Mouse (Mus musculus): ENCODE results near the gene Rasa2.
"Not testable (repeated sequence)": the region's sequence is repeated elsewhere in the genome, so short reads cannot be mapped to it uniquely, and the experiment has no call there.

The Rasa2 gene

DNA sequence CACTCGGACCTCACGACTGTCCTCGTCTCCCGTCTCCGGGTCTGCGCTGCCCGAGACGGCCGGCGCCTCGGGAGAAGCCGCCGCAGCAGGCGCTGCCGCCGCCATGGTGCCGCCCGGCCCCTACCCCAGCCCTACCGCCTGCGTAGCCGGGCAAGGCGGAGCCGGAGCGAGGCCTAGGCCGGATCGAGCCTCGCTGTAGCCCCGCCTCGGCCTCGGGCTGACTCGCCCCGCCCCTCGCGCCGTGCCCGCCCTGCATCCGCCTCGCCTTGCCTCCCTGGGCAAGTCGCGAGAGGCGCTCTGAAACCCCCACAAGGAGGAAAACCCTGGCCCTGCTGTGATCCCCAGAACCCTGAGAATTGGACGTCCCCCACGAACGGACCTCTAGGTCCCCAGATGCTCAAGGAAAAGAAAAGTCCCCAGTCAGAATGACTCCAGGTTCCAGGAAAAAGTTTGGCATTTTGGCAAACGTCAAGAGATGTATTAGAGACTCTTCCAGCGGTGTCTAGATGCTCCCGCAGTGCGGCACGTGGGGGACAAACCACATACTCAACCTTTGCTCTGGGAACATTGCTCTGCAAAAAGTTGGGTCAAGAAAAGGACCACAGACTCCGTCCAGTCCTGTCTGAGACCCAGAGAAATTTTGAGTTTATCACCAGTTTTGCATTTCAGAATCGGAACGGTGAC is at the start of gene Rasa2:
TSS of gene Rasa2 (minus strand) at position 229 of the 684 bp plus-strand sequence.
- peak; percentile 96 for DNase-seq

DNA sequence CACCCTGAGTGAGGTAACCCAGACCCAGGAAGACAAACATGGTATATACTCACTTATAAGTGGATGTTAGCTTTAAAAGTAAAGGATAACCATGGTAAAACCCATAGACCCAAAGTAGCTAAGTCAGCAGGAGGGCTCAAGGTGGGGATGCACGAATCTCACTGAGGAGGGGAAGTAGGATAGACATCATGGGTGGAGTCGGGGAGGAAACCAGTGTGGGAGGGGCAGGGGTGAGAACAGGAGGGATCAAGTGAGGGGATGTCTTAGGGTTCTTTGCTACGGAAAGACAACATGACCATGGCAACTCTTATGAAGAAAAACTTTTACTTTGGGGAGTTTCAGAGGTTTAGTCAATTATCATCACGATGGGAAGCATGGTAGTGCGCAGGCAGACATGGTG is 47.2 kb upstream of the Rasa2 start:
- DNase-seq = no peak

DNA sequence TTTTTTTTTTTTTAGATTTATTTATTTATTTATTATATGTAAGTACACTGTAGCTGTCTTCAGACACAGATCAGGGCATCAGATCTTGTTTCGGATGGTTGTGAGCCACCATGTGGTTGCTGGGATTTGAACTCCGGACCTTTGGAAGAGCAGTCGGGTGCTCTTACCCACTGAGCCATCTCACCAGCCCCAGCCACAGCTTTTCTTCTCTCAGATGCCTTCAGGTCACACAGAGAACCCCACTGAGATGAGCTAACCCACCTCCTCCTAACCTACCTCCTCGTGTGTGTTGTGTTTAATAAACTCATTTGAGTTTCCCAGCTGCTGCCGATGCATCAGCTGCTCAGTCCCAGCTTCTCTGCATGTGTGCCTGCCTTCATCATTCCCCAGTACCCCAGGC is 46.3 kb upstream of the Rasa2 start:
- DNase-seq = not testable (repeated sequence)

DNA sequence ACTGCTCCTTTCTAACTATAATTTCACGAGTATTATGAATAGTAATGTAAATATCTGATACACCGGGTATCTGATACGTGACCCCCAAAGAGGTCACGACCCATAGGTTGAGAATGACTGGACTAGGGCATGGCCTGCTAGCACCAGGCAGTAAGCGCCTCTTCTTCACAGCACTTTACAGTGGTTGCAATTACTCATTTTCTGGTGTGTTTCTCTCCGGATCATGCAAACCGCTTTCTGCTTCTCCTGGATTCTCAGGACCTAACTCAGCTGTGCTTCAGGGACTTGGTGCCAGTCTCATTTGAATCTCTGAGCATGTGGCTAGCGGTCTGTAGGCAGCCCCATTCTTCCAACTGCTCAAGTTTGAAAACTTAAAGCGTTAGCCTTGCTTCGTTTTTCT is 45.3 kb upstream of the Rasa2 start:
- DNase-seq = no peak

DNA sequence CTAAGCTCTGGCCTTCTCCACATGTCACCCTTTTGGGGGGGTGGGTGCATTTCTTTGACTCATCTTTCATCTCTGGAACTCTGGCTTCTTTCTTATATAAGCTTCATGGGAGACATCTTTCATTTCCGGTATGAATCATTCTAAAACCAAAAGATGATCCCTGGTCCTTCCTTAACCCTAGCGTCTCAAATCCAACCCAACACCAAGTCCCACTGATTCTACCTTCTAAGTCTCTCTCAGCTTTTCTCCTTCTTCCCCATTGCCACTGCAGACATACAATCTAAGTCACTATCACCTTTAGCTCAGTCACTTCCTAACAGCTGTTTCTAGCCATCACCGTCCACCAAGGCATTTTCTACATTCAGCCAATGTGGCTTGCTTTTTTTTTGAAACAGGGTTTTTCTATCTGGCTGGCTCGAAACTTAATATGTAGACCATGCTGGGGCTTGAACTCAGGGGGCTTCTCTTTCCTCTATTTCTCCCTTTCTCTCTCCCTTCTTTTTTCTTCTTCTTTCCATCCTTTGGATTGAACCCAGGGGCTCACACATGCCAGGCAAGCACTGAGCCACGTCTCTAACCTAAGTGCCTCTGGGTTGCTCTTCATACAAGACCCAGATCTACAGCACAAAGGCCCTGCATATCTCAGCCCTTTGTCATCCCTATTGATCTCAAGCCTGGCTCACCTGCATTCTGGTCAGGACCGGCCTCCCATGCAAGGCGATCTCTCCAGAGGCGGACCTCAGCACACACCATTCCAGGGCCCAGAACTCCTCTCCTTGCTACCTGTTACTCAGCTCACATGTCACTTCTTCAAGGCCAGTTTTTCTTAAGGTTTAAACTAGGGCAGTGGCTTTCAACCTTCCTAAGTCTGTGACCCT is 44.6 kb upstream of the Rasa2 start:
- no peak for DNase-seq

DNA sequence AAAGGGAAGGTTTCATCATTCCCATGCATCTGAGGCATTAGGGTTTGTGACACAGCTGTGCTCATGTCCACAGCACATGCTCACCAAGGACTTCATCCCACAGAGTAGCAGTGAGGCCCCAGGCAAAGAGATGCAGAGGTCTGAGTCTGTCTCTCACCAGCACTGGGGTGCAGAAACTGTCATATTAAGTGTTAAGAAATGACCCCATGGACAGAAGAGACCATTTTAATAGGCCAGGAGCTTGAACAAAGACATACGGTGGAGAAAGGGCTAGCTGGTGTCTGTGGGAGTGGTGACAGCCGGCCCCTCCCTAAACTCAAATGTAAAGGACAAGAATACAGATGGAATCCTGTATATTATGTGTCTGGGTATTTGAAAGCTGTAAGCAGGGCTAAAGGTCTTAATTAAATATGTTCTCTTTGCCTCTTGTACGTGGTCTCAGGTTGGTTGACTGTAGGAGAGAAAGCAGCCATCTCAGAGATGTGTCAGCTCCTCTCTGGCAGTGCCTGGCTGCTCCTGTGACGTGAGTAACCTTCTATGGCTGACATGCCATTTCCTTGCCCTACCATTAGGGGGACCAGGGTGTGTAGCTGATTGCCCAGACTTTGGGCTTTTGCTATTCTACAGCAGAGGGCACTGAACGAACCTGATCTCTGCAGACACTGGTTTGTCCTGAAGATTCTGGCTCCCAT is 43.8 kb upstream of the Rasa2 start:
- DNase-seq = peak; percentile 70

DNA sequence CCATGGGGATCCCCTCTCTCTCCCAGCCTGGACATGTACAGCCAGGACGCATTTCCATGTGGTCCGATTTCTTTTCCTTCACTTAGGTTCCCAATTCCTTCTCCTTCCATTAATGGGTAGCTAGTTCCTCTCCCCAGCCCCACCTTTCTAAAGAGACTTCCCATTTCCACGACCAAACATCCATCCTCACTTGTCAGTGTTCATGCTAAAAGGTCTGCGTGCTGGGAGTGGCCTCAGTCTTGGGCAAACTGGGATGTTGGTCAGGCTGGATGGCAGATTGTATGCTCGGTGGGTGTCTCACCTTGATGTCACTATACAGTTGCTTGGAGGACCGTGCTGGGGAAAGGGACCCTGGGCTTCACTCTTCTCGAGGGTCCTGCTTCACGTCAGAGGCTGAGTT is 42.9 kb upstream of the Rasa2 start:
- no peak for DNase-seq

DNA sequence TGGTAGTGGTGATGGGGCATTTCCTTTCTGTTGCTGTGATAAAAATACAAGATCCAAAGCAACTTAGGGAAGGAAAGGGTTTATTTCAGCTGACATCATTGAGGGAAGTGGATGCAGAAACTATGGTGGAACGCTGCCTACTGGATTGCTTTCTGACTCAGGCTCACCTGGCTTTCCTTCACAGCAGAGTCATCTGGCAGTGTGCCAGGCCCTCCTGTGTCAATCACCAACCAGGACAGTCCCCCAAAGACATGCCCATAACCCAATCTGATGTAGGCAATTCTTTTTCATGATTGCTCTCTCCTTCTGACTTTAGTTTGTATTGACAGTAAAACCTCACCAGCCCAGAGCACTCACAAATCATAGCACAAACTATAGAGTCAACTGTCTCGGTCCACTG is 41.0 kb upstream of the Rasa2 start:
- DNase-seq = no peak

DNA sequence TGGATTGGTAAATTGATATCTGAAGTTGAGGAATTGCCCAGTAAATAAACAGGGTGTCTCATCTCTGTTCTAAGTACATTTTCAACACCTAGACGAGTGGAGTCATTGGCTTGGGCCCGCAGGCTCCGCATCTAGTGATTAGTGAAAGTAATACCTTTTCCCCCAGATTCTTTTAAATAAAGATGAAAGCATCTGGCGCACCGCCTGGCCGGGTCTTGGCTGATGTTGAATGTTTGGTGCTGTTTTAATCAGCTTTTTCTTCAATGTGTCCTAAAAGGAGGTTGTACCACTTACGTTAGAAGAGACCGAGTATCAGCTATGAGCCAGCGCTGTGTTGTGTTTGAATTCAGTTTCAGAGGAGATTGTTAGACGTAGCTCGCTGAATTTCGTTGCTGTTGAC is 39.8 kb upstream of the Rasa2 start:
- no peak for DNase-seq

DNA sequence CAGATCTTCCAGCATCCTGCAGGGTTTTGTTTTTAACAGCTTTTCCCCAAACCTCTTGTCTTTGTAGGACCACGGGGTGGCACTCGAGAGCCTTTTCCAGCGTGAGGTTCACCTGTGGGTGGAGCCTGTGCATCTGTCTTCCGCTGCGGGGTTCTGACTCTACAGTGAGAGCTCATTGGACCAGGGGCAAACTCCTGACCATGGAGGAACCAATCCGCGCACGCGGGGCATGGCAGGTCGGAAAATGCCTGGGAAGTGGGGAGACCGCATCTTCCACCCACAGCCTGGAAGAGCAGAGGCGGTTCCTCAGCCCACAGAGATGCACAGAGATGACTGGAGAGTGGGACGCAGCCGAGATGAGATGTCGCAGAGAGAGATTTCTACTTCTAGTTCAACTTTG is 38.5 kb upstream of the Rasa2 start:
- DNase-seq = peak; percentile 96

DNA sequence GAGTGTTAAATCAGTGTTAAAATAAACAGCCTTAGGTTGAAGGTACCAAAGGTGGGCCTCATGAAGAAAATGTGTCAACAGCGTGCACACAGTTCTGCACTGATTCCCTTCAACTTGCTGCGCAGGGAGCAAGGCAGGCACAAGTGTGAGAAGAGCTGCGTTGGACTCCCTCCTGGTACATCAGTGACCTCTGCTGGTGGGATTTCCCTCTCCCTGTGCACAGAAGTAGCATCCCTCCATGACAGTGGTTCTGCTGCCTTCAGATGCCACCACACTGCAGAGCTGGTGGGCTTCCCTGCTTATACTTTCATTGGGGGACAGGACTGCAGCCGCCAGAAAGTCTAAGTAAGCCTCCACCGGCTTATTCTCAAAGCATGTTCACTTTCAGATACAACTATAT is 37.2 kb upstream of the Rasa2 start:
- DNase-seq = peak; percentile 66

DNA sequence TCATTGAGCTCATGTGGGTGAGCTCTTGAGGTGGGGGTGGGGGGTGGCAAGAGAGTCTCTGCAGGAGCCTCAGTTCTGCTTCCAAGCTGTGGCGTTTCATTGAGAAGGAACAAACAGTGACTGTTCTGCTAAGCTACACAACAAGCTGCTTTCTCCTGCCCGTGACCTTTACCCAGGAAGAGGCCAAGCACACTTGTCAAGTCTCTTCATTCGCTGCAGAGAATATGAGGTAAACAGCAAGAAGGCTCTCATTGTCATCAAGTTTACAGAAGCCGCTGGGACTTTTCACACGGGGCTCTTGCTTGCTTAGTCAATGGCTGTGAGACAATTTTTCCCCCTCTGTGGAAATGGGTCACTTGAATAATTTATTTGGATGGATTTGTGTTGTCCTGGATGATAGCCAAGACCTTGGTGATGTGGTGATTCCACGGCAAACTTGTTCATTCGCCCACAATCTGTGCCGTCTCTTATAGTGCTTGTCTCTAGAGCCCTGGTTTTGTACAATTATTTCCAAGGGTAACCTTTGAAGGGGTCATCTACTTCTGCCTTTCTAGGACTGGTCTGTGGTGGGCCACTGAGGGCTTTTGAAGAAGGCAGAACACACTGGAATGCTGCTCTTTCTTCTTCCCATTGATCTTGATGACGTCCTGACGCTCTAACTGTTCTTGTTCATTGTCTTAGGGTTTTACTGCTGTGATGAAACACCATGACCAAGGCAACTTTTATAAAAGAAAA is 29.3 kb upstream of the Rasa2 start:
- no peak for DNase-seq

DNA sequence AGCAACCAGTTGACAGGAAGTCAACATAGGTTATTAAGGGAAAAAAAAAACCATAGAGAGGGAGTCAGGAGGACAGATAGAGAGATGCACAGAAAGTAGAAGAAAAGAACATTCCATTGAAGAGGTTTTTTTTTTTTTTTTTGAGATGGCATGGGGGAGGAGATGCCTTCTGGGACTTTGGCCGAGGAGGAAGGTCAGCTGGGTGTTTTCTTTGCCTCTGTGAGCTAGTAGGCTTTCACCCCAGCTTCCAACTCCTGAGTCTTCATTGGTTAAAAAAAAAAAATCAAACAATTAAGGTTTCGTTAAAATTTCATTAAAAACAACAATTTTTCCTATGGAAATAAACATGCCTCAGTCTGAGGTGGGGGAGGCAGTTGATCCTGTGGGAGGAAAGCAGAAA is 28.4 kb upstream of the Rasa2 start:
- peak; percentile 10 for DNase-seq

DNA sequence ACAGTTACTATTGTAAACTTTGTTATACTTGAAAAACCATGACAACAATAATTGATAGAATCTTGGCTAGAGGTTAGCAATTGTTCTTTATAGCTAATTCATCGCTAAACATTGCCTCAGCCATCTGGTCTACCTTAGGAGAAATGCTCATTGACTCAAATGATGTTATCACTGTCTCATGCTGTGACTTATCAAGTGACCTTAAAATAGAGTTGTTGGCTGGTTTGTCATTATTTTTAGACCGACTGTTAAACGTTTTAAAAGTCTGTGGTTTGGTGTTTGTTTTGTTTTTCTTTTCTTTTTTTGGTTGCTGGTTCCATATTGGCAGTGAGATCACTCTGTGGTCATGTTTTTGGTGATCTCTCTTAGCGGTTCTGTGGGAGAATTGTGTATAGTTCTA is 22.1 kb upstream of the Rasa2 start:
- DNase-seq = no peak

DNA sequence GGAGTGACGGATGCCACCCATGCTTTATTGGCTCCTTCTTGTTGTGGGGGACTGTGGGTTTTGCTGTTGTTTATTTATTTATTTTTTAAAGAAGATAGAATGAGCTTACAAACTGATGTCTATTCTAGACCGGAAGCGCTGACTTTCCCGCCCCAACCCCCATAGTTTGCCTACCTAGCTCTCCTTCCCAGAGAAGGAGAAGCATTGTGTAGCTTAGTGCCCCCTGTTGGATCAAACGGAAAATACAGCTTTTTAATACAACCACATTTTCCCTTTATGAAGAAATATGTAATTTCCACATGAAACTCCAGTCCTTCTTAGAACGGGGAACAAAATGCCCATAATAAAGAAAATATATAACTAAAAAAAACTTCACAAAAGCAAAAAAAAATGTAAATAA is 21.3 kb upstream of the Rasa2 start:
- DNase-seq = peak; percentile 28

DNA sequence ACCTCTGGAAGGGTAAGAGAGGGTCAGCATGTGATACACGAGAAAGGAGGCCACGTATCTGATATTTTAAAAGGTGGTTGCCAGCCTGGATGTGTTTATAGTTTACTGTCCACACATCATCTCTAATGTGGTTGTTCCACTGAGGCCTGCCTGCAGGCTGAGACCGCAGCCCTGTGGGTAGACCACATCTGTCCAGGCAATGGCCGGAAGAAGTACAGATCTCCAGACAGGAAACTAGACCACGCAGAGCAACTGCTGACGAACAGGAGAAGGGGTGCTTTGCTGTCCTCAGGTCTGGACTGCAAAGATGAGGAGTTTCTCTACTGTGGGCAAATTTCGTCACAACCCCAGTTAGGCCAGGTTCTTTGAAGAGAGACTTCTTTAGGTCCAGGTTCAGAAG is 19.4 kb upstream of the Rasa2 start:
- DNase-seq = no peak

DNA sequence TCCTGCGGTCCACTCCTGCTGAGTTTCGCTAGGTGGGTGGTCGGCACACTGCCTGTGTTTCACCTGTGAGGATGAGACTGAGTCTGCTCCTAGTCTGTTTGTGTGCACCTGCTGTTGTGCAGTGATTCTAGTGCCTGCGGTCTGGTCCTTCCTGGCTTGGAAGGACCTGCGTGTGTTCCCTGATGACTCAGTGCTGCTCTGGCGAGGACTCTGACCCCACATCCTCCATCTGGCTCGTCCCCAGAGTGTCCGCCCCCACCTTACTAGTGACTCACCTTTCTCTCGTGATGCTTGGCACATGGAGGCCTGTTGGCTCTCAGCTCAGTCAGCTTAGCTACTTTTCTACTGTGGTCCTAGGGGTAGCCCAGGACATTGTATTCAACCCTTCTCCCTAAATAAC is 18.5 kb upstream of the Rasa2 start:
- peak; percentile 78 for DNase-seq

DNA sequence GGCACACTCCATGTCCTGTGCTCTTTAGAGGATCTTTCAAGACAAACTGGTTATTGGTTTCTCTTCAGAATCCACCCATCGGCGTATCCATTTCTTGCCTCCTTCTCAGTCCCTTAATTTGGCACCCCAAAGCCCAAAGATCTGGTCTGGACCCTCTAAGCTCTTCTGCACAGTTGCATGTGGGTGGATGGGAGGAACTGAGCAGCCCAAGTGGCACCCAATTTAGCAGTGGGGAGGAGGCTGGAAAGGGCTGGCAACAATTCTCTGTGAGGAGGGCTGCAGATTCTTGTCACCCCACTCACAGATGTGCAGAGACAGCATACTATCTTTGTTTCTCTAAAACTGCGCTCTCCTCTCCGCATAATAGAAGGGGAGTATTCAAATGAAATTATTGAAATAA is 17.9 kb upstream of the Rasa2 start:
- DNase-seq = no peak

DNA sequence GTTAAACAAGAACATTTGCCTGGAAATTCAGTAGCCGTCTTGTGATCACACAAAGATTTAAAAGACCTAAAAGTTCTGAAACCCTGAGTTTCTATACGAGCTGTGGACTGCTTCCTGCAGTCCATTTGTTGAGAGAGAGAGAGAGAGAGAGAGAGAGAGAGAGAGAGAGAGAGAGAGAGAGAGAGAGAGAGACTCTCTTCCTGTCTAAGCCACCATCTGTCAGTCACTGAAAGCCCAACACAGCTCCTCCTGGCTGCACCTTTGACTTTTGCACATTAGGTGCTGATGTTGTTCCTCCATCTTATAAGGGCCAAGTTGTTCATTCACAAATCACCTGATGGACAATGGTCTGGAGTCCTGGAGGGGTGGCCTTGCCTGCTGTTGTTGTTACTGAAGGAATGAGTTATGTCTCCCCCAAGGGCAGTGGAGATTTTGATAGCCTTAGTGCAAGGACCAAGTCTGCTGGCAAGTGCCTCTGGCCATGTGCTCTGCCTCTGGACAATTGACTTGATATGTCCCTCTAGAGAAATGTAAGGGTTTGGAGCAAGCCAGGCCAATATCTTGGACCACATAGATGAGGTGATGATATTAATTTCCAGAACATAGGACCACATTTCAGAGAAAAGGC is 15.4 kb upstream of the Rasa2 start:
- DNase-seq = peak; percentile 16

DNA sequence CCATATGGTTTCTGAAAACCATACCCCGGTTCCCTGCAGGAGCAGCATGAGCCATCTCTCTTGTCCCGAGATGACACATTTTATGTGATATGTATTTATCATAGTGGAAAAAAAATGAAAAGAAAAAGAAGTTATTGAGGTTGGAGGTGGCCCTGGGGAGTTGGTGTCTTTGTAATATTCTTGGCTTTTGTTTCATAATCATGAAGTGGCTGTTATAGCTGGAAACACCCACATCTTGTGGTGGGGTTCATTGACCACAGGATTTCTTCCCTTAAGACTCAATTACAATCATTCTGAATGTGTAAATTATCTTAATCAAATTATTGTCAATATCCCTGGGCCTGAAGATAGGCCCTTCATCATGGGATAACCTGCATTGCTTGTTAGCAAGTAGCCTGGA is 13.4 kb upstream of the Rasa2 start:
- no peak for DNase-seq

DNA sequence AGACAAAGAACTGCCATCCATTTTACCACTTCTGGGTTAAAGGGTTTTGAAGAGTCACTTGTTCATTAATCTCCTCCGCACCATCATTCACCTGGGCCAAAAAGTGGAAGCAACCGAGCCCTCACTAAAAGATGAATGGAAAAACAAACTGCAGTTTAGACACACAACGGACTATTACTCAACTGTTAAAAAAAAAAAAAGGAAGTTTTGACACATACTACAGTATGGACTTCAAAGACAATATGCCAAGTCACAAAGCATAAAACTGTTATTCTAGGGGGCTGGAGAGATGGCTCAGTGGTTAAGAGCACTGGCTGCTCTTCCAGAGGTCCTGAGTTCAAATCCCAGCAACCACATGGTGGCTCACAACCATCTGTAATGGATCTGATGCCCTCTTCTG is 12.6 kb upstream of the Rasa2 start:
- DNase-seq = not testable (repeated sequence)

DNA sequence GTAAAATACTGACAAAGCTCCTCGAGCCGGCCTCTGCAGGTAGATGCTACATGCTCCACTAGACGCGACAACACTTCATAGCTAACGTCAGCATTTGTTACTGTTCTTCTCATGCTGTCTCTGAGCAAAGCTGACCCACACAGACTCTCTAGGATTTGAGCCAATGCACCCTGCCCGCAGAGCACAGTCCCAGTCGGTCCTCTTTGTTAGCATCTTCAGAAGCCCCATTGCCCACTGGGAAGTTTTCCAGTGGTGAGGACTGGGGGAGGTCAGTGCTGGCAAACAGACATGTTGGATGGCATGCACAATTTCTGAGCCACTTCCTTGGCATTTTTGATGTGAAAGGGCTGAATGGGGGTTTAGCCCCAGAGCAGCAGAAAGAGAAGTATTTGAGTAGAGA is 8.0 kb upstream of the Rasa2 start:
- peak; percentile 59 for DNase-seq

DNA sequence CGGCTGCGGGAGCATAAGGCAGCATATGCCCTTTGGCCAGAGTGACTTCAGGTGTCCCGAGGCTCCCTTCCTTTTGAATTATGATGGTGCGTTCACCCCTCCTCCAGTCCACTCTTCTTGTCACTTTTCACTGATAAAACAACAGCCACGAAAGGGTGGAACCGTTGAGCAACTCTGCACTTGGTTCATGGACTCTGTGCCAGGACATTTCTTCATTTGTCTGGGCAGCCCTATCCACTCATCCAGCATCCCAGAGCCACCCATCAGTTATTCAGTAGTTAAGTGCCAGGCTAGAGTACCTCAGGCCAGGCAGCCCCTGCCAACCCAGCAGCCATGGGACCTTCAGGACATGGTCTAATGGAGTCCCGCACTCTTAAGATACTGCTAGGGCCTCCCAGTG is 7.1 kb upstream of the Rasa2 start:
- DNase-seq = peak; percentile 38

Data from kidney, postnatal 14 days (tissue).